Mouse (Mus musculus): ENCODE results near the gene Otulin.

The Otulin gene

DNA sequence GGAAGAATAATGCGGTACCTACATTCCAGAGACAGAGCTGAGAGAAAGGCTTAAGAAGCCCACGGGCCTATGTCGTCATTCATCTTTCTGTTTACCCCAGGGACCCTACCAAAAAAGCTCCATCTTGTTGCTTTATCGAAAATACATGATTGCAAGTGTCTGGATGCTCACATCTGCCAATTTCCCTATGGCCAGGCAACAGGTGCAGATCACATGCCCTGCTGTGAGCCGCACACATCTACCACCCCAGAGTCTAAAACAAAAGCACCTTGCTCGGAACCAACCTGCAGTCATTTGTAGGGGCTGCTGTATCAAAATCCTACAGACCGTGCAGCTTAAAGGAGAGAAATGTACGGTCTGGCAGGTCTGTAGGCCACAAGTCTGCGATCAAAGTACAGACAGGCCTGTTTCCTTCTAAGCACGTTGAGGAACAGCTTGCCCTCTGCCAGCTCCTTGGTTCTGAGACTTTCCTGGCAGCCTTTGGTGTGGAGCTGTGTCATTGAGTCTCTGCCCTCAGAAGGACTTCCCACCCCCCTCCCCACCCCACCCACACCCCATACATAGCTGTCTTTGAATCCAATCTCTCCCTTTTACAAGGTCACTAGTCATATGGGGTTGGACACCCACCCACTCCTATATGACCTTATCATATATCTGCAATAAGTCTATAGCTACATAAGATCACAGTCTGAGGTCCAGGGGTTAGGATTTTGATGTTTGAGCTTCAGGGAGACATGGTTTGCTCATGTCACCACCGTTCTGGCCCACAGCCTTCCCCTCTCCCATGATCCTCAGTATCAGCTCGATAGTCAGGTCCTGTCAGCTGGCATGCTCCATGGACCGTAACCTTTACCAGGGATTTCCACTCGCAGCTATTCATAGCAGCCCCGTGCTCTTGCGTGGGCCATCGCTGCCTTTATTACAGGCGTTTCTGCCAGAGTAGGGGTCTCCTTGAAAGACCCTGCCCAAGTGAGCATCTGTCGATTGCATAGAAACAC is 79.1 kb downstream of the Otulin start:
- WGBS: 76% methylated on average over 19 of the region's 19 CpGs

DNA sequence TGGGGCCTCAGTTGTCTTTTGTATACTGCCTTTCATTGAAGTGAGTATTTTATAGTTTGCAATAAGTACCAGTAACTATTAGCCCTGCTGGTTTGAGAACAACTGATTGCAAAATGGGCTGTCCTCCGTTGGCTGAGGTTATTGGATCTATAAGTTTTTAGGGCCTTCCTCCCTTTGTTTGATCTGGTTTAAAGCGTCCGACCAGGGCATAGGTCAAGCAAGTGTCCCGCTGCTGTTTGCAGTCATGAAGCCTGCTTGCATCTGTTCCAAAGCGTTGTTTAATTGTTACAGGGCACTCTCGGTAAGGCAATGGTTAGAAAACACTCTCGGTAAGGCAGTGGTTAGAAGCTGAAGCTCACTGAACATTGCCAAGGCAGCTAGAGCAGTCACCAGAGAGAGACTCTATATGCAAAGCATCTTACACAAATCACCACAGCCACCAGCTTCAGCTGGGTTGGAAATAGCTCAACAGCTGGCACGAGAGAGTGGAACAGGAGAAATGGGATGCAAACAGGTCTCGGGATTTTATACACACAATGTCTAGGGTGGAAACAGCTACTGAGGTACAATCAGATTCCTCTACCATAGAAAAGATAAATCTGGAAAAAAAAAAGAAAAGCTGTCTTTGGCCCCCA is 80.0 kb downstream of the Otulin start:
- WGBS: 53% methylated on average over 9 of the region's 9 CpGs

DNA sequence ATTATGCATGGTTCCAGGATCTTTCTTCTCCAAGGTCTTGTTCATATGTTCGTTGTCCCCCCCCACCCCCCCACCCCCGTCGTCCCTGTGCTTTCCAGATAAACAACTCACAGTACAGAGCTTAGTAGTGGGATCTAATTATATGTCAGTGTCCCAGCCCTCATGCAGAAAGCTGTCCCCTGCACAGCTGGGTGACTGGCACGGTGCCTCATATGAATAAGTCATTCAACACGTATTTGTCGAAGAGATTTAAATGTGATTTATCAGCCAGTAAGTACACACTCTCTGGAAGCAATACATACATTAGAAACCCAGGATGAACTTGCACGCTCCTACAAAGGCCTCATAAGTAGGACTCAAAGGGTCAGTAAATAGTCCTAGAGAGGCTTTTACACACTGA is 80.6 kb downstream of the Otulin start:
- 34% methylated on average over 7 of the region's 7 CpGs for WGBS

DNA sequence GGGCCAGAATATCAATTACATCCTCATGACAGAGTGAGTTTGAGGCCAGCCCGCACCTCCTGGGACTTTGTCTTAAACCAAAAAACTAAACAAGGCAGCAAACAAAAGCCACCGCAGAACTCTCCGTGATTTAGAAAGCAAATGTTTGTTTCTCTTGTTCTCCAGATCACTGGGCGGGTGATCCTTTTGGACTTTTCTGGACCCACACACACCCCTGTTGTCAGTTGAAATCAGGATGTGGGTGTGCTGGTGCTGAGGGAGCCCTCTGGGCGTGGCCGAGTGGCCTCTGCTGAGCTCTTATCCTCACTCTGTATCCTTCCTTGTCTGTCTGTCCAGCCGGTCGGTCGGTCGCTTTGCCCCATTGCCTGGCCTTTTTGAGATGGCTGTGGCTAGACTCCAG is 81.4 kb downstream of the Otulin start:
- 72% methylated on average over 10 of the region's 10 CpGs for WGBS

- WGBS: 51% methylated on average over 6 of the region's 6 CpGs
Observed at GRCm38 (mm10) chr15:27548110-27548509, 82.4 kb downstream of the Otulin start.

- 69% methylated on average over 10 of the region's 10 CpGs for WGBS
Observed at GRCm38 (mm10) chr15:27545203-27545602, 85.3 kb downstream of the Otulin start.

DNA sequence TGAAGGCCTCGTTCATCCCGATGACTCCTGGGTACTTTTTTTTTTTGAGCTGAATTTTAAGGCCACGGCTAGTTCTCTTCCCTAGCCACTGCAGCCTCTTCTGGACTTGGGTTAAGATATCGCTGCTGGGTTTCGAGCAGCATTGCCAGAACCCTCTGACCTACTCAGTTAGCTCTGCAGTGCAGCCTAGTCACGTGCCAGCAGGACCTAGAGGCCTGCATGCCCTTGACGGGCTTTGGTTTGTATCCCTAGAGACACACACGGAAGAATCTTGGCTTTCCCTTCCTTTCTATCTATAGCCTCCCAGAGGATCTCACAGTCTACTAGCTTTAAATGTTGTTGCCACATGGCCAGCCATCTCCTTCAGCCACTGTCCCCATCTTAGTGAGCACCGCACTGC is 90.7 kb downstream of the Otulin start:
- WGBS: 48% methylated on average over 9 of the region's 9 CpGs

GRCm38 (mm10) chr15:27537519-27538223 is 92.8 kb downstream of the Otulin start:
- 52% methylated on average over 4 of the region's 4 CpGs for WGBS

DNA sequence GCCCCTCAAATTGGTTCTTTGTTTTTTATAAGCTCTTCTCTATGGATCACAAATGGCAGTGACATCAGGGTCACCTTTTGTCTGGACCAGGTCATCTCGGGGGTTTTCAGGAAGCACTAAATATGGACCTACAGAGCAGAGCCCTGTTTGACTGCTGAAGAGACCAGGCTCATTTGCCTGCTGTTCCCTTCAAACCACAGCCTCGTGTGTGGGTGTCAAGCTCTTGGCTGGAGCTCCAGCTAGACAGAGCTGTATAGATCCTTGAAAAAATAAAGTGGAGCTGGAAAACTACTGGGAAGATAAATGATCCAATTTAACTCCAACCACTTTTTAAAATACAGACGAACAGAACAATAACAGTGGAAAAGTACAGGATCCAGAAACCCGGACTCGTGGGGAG is 93.7 kb downstream of the Otulin start:
- WGBS: 13% methylated on average over 5 of the region's 5 CpGs

DNA sequence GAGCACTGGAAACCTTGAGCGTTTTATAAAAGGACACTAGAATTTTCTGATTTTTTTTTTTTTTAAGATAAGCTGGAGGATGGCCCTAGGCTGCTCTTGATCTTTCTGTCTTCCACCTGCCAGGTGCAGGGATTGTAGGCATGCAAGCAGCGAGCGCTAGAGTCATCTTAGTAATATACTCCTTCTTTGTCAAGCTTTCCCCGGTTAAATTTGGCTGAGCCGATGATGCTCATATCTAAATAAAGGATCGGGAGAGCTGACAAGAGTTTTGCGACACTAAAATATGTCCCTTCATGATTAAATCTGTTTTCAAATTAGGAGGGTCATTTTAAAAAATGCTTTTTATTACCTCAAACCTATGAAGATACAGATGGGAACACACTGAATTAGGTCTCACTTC is 94.3 kb downstream of the Otulin start:
- 45% methylated on average over 7 of the region's 7 CpGs for WGBS

DNA sequence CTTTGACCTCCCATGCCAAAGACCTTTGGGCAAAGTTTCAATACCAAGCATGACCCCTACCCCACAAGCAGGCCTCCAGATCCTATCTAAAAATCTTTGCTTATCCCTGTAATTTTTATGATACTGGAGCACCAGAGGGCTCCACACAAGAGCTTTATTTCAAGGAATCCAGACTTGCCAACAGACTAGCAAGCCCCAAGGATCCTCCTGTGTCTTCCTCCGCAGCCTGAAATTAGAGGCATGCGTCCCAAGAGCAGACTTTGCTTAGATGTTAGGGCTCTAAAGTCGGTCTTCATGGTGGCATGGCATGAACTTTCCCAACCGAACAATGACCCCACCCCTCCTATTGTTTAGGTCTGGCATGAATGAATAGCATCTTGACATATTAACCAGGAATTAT is 94.8 kb downstream of the Otulin start:
- 29% methylated on average over 4 of the region's 4 CpGs for WGBS

- WGBS: 47% methylated on average over 3 of the region's 3 CpGs
Observed at GRCm38 (mm10) chr15:27533036-27533435, 97.5 kb downstream of the Otulin start.

GRCm38 (mm10) chr15:27530023-27530422 is 100.5 kb downstream of the Otulin start:
- WGBS: 61% methylated on average over 4 of the region's 4 CpGs

DNA sequence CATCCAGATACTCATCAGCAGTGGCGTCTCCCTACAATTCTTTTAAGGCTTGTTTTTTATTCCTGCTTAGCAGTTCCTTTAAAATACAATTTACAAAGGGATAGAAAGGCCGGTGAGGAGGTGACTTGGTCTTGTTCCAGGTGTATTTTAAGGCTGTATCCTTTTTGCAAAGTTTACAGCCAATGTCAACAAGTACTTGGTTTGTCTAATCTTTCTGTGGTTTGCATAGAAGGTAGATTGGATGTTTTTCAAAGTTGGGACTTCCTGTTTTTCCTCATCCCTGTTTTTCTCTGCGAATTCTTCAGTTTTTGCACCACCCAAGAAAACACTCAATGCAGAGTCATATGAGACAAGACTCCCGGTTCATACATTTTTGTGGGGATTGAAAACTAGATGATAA is 101.6 kb downstream of the Otulin start:
- WGBS: 47% methylated on average over 4 of the region's 4 CpGs

DNA sequence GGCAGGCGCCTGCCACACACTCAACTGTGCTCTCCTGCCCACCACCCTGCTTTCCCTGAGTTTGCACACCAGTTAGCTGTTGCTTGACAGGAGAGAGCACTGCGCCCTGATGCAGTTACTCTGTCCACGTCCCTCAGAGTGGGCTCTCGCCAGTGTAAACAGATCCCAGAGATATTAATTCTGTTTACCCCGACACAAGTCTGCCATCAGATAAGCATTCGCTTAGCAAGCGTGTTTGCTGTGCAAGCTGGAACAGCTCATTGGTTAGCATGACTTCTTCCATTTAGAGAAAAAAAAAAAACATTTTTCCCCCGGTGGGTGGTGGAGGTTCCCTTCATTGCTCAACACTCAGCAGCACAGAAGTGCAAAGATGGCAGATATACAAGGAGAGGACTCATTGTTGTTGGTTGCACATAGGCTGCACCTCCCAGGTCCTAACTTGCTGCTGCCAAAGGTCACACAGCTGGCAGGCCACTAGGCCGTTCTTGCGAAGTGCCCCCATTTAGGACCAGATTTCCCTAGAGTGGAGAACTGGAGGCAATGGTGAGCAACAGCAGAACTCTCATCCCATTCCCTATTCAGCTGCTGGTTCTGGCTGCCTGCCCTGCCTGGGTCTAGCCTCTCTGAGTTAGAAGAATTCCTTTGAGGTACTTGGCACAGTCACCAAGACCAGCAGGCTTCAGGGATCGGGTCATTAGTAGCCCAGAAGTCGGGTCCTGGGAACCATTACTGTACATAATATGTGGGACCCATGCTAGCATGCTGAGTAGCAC is 105.1 kb downstream of the Otulin start:
- 59% methylated on average over 12 of the region's 12 CpGs for WGBS

DNA sequence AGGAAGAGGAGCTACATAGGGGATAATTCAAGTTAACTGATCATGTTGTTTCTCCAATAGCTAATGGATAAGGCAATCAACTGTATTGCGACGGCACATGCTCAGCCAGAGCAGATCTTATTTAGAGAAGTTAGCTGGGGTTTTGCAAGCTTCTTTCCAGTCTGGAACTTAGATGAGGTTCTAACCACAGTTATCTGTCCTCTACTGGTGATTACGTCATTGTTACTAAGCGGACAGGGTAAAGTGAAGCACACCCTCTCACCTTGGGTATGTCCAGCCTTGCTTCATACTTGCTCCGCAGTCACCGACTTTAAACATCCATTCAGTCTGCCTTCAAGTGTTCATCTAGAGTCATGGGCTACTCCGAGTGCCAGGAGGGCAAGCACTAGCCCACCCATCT is 110.6 kb downstream of the Otulin start:
- WGBS: 92% methylated on average over 7 of the region's 7 CpGs

GRCm38 (mm10) chr15:27518026-27518425 is 112.5 kb downstream of the Otulin start:
- WGBS: 56% methylated on average over 8 of the region's 8 CpGs

DNA sequence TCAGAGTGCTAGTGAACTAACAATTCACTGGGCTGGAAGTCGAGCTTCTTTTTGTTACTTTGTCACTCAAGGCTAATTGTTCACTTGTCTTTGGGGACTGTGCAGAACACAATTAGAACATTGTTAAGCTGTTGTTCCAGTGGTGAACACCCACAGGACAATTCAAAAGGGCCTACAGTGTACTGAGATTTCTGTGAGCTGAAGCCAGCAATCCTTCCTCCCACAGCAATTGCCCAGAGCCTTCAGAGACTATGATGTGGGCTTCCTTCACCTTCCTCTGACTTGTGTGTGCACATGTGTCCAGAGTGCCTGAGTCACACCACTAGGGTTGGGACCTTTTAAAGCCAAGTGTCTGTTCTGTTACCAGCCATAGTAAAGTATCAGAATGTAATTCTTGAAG is 113.6 kb downstream of the Otulin start:
- WGBS: 41% methylated on average over 1 of the region's 1 CpGs

- 58% methylated on average over 17 of the region's 17 CpGs for WGBS
Observed at GRCm38 (mm10) chr15:27508982-27509381, 121.5 kb downstream of the Otulin start.

DNA sequence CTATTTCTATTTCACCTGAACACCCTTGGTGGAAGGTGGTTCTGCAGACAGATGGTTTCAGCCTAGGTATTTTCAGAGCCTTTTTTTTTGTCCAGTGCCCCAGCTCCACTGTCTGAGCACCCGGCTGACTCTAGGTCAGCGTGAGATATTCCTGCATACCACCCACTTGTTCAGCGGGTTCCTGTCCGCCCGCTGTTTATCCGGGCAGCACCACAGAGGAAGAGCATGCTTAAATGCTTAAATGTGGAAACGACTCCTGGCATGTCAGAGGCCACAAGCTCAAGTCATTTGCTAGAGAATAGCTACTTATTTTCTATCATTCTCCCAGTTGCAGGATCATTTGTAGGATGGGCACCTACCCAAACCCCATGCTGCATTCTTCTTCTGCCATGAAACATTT is 122.3 kb downstream of the Otulin start:
- 44% methylated on average over 7 of the region's 7 CpGs for WGBS

GRCm38 (mm10) chr15:27506893-27507596 is 123.4 kb downstream of the Otulin start:
- WGBS: 78% methylated on average over 15 of the region's 15 CpGs
